Mouse (Mus musculus): ENCODE measurements at regions not wholly inside any gene's neighbourhood (a gene's known extent, or its start where the extent isn't known, plus 50 kb on each side); places are given as distances from the start of the nearest gene placed in this dataset.

GRCm38 (mm10) chr4:150798783-150799530, 54.8 kb upstream of the Errfi1 start:
- TF ChIP-seq GATA1 (IDR thresholded peaks at IDR 0.05; ENCODE audit: borderline replicate concordance, low read length) (no peak), CTCF (IDR thresholded peaks at IDR 0.05; ENCODE audit: low read depth, low read length) (no peak)
